Mouse (Mus musculus) intestine, embryonic 16.5 days (tissue): ENCODE data around the gene Pigh. TPM values are rescaled to one million over a fixed set of nuclear protein-coding genes. Genes with fewer than 3 reads are reported as not detected.

Experiments
- ATAC-seq: fragments of 200-750 bp; cut with Nextera tagmentation; 2 replicates; pipeline ENCODE4 v1.8.0; 2017; ENCODE audit warnings: moderate TSS enrichment, moderate library complexity
- H3K27ac ChIP-seq: fragments of 300-500 bp; sonication (generic); 2 replicates; pipeline ENCODE4 v1.5.1; 2014; ENCODE audit warnings: mild to moderate bottlenecking, low read length
- H3K27me3 ChIP-seq: fragments of 300-500 bp; sonication (generic); replicated peaks from 2 replicates; pipeline ENCODE4 v1.6.1; 2014; ENCODE audit warnings: low read length, control low read depth, mixed read lengths; ENCODE audit not compliant: control insufficient read depth, insufficient read depth
- H3K36me3 ChIP-seq: fragments of 300-500 bp; sonication (generic); 2 replicates; pipeline ENCODE4 v1.6.1; 2014; ENCODE audit warnings: low read length, control low read depth; ENCODE audit not compliant: control insufficient read depth, insufficient read depth
- H3K4me1 ChIP-seq: fragments of 300-500 bp; sonication (generic); 2 replicates; pipeline ENCODE4 v1.6.1; 2014; ENCODE audit warnings: low read length, control low read depth, mixed read lengths; ENCODE audit not compliant: control insufficient read depth, insufficient read depth
- H3K4me2 ChIP-seq: fragments of 300-500 bp; sonication (generic); 2 replicates; pipeline ENCODE4 v1.6.1; 2014; ENCODE audit warnings: low read depth, low read length, control low read depth
- H3K4me3 ChIP-seq: fragments of 300-500 bp; sonication (generic); 2 replicates; pipeline ENCODE4 v1.5.1; 2014; ENCODE audit warnings: mild to moderate bottlenecking, low read length
- H3K9ac ChIP-seq: fragments of 300-500 bp; sonication (generic); 2 replicates; pipeline ENCODE4 v1.6.1; 2014; ENCODE audit warnings: low read depth, low read length
- H3K9me3 ChIP-seq: fragments of 300-500 bp; sonication (generic); 2 replicates; pipeline ENCODE4 v1.6.1; 2016; ENCODE audit warnings: low read length, control low read depth; ENCODE audit not compliant: control insufficient read depth
- WGBS: fragments of 180-500 bp; shearing (Covaris S2); extraction: QIAGEN DNeasy Blood & Tissue Kit; methylation state at CpG from one replicate; pipeline ENCODE4 v1.1.7; 2014; 5-methylcytosine and 5-hydroxymethylcytosine counted together
- polyA plus RNA-seq: library from polyadenylated mRNA; unstranded; fragments of >200 nt; fragmentation: Nextera tagmentation; extraction: Ambion mirVana; gene quantifications from 2 replicates; pipeline ENCODE4 v1.2.1, GENCODE M21; 2015

Gene Pigh
- polyA plus RNA-seq, 1 experiment from 2014 or later, result 27.6 TPM

DNA sequence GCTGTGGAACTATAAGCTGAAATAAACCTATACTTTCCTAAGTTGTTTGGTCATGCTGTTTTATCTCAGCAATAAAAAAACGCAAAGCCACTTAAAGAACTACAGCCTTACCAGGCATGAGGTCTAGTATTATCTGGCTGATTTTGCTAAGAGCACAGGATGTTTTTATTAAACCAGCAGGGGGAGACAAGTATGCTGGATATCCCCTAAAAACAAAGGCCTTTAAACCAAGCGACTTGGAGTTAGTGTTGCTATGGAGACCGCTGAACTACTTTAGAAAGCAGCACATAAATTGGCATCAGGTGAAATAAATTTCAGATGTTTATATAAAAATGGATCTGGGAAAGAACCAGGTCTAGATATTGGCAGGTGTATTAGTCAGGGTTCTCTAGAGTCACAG, 33.4 kb upstream of the Pigh start:
- Histone ChIP-seq H3K27me3 (no peaks in the 10 kb centered on the region), H3K9ac (no peak overlapping the region), H3K9me3 (no peaks in the 10 kb centered on the region), H3K4me3 (no peak overlapping the region), H3K4me2 (no peak overlapping the region), H3K27ac (no peak overlapping the region), H3K36me3 (no peaks in the 10 kb centered on the region), H3K4me1 (no peaks in the 10 kb centered on the region)
- 33% methylated on average over 3 of the region's 3 CpGs for WGBS
- ATAC-seq, result no peak

DNA sequence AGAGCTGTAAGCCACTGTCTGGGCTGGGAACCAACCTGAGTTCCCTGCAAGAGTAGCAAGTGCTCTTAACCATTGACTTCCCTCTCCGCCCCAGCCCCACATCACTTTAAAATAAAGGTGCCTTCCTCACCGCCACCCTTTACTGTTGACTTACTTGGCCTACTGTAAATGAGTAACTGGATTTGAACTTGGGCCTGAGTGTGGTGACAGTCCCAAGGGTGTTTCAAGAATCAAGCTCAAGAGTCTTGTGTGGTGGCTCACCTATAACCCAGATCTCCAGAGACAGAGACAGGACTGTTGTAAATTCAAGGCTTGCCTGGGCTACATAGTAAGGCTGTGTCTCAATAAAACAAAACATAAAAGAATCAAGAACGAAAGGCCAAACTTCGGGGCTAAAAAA, 29.5 kb upstream of the Pigh start:
- H3K4me3 ChIP-seq, result no peak overlapping the region
- no peak overlapping the region for H3K9ac ChIP-seq
- no peak for ATAC-seq
- H3K27ac ChIP-seq, result no peak overlapping the region
- H3K4me2 ChIP-seq, result no peak overlapping the region
- no peaks in the 10 kb centered on the region for H3K4me1 ChIP-seq
- 80% methylated on average over 4 of the region's 4 CpGs for WGBS
- no peaks in the 10 kb centered on the region for H3K27me3 ChIP-seq
- no peaks in the 10 kb centered on the region for H3K9me3 ChIP-seq
- no peaks in the 10 kb centered on the region for H3K36me3 ChIP-seq

DNA sequence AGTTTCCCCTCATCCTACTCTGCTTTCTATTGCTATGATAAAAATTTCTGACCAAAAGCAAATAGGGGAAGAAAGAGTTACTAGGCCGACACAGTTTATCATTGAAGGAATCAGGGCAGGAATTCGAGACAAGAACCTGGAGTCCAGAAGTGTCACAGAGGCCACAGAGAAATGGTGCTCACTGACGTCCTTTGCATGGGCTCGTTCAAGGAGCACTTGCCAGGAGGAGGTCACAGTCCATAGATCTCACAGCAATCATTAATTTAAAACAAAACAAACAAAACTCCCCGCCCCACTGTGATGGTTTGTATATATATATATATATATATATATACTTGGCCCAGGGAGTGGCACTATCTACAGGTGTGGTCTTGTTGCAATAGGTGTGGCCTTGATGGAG, 15.9 kb upstream of the Pigh start:
- H3K27ac ChIP-seq, result no peak overlapping the region
- ATAC-seq, result no peak
- WGBS, result 76% methylated on average over 5 of the region's 5 CpGs

DNA sequence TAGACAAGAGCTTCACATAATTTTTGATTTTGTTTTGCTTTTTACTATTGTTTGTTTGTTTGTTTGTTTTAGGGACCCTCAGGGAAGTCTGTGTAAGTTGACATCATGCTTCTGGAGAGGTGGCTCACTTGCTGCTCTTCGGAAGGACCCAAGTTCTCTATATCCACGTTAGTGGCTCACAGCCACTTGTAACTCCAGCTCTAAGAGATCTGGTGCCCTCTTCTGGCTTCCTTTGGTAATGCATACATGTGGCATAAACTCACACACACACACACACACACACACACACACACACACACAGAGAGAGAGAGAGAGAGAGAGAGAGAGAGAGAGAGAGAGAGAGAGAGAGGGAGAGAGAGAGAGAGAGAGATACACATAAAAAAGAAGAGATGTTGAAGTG, 15.1 kb upstream of the Pigh start:
- no peak overlapping the region for H3K9ac ChIP-seq
- H3K4me1 ChIP-seq, result no peaks in the 10 kb centered on the region
- no peak overlapping the region for H3K4me3 ChIP-seq
- H3K4me2 ChIP-seq, result no peak overlapping the region
- H3K27me3 ChIP-seq, result no peaks in the 10 kb centered on the region
- 74% methylated on average over 2 of the region's 2 CpGs for WGBS
- H3K9me3 ChIP-seq, result no peaks in the 10 kb centered on the region
- ATAC-seq, result no peak
- H3K36me3 ChIP-seq, result no peaks in the 10 kb centered on the region
- H3K27ac ChIP-seq, result no peak overlapping the region

More for the DNA sequence above, 15.9 kb upstream of the Pigh start:
- no peaks in the 10 kb centered on the region for H3K36me3 ChIP-seq
- H3K4me2 ChIP-seq, result no peak overlapping the region
- no peaks in the 10 kb centered on the region for H3K4me1 ChIP-seq
- no peaks in the 10 kb centered on the region for H3K9me3 ChIP-seq
- no peak overlapping the region for H3K4me3 ChIP-seq
- no peaks in the 10 kb centered on the region for H3K27me3 ChIP-seq
- no peak overlapping the region for H3K9ac ChIP-seq

DNA sequence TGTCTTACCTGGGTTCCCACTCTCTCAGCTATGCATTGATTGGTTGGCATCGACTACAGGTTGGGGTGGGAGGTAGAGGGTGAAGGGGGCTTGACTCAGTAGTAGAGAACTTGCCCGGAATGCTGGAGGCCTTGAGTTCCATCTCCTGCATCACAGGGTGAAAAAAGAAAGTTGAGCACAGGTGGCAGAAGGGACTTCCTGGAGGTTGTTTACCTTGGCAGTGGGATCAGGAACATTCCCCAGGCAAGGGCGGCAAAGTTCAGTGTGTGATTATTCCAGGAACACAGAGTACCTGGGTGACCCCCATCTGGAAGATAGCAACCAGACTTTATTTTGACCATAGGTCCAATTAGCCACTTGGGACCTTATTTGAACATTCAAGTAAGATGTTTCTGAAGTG, 14.3 kb upstream of the Pigh start:
- Histone ChIP-seq H3K4me2 (no peak overlapping the region), H3K27ac (no peak overlapping the region), H3K9ac (no peak overlapping the region), H3K27me3 (no peaks in the 10 kb centered on the region), H3K36me3 (no peaks in the 10 kb centered on the region), H3K4me3 (no peak overlapping the region), H3K4me1 (no peaks in the 10 kb centered on the region), H3K9me3 (no peaks in the 10 kb centered on the region)
- peak; percentile 71; the same call in 1 of the 2 replicates for ATAC-seq
- 66% methylated on average over 3 of the region's 3 CpGs for WGBS

DNA sequence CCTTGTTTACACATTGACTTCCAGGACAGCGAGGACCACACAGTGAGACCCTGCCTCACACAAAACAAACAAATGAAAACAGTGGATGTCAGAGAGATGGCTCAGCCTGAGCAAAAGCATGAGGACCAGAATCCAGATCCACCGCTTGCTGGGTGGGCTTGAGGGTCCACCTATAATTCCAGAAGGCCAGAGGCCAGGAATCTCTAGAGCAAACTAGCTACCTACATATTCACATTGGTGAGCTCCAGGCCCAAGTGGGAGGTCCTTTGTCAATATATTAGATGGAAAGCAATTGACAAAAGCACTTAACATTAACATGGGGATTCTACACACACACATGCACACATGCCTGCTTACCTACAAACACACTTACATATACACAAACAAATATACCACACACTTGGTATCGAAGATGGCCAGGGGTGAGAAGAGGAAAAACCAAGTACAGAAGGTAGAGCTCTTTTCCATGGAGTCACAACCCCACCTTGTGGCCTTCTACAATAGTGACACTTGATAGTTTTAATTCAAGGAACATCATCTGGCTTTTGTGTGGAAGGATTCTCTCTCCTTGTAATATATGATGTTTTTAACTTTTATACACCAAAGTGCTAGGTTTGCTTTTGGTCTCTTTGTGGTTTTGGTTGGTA, 7.8 kb upstream of the Pigh start:
- H3K4me3 ChIP-seq, result no peak overlapping the region
- H3K9ac ChIP-seq, result no peak overlapping the region
- ATAC-seq, result 0 out of 2 replicates have a peak, but pooled peaks have one; percentile 34
- no peaks in the 10 kb centered on the region for H3K4me1 ChIP-seq
- H3K27ac ChIP-seq, result no peak overlapping the region
- H3K27me3 ChIP-seq, result no peaks in the 10 kb centered on the region
- WGBS, result 42% methylated on average over 3 of the region's 3 CpGs
- no peaks in the 10 kb centered on the region for H3K36me3 ChIP-seq
- H3K9me3 ChIP-seq, result no peaks in the 10 kb centered on the region
- H3K4me2 ChIP-seq, result no peak overlapping the region

DNA sequence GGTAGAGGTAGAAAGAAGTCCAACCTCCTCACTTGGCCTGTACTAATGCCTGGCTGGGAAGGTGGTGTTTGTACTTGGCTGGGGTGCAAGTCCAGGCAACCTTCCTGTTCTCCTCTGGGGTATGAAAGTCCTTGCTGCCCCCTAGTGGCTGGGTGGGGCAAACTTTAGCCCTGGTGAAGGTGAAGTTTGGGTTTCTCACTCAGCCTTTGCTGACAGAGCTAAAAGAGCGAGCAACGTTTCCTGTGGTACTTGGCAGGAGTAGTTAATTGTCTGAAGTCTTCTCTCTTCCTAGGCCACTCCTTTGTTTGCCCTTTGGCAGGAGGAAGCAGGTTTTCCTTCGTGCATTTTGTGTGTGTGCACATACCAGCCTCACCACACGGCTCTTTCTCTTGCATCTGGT, 3.1 kb upstream of the Pigh start:
- 0 out of 2 replicates have a peak overlapping the region, but pooled peaks have one; percentile 44 for H3K27ac ChIP-seq
- WGBS, result 33% methylated on average over 4 of the region's 4 CpGs
- no peaks in the 10 kb centered on the region for H3K9me3 ChIP-seq
- no peaks in the 10 kb centered on the region for H3K27me3 ChIP-seq
- no peaks in the 10 kb centered on the region for H3K36me3 ChIP-seq
- H3K4me3 ChIP-seq, result no peak overlapping the region
- H3K4me1 ChIP-seq, result no peaks in the 10 kb centered on the region
- ATAC-seq, result no peak
- H3K9ac ChIP-seq, result no peak overlapping the region
- H3K4me2 ChIP-seq, result no peak overlapping the region

DNA sequence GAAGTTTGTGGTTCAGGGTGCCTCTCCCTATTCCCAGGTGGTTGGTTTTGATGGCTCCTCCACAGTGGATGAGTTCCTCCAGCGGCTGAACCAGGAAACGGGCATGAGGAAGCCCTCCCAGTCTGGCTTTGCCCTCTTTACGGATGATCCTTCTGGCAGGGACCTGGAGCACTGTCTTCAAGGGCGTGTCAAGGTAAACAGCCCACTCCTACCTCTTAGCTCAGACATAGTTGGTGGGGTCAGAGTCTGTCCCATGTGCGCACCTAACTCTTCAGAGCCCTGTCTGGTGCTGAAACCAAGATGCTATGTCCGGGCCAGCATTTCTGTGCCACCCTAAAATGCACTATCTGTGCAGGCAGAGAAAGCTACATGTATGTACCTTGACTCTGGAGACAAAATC, 16.1 kb downstream of the Pigh start:
- Histone ChIP-seq H3K4me1 (0 out of 2 replicates have a peak, but pooled peaks cover 3% of the 10 kb centered on the region), H3K9ac (no peak overlapping the region), H3K4me3 (no peak overlapping the region), H3K9me3 (no peaks in the 10 kb centered on the region), H3K27me3 (no peaks in the 10 kb centered on the region), H3K36me3 (peaks cover 21% of the 10 kb centered on the region), H3K27ac (no peak overlapping the region), H3K4me2 (no peak overlapping the region)
- WGBS, result 73% methylated on average over 6 of the region's 6 CpGs
- ATAC-seq, result peak; percentile 67; the same call in 1 of the 2 replicates

DNA sequence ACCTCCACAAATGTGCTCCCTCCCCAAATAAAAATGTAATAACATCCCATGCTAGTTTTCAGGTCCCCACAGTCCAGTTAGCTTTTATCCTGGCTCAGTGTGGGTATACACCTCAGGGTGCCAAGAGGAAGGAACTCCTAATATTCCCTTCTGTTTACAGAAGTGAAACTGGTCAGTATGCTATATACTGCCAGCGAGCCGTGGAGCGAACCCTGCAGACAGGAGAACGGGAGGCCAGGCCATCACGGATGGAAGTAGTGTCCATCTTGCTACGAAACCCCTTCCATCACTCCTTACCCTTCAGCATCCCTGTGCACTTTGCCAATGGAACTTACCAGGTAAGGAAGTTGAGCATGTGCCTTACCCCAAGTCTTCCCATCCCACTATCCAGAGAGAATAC, 16.9 kb downstream of the Pigh start:
- Histone ChIP-seq H3K27me3 (no peaks in the 10 kb centered on the region), H3K9ac (no peak overlapping the region), H3K36me3 (peaks cover 23% of the 10 kb centered on the region), H3K4me2 (no peak overlapping the region), H3K4me3 (no peak overlapping the region), H3K4me1 (0 out of 2 replicates have a peak, but pooled peaks cover 3% of the 10 kb centered on the region), H3K9me3 (no peaks in the 10 kb centered on the region), H3K27ac (no peak overlapping the region)
- 90% methylated on average over 6 of the region's 6 CpGs for WGBS
- no peak for ATAC-seq
